Mouse (Mus musculus): ENCODE measurements at regions not wholly inside any gene's neighbourhood (a gene's known extent, or its start where the extent isn't known, plus 50 kb on each side); places are given as distances from the start of the nearest gene placed in this dataset.

GRCm38 (mm10) chr9:112841473-112841872, 605.7 kb upstream of the Arpp21 start:
- peak in 1 of 2 experiments; percentile 20 for DNase-seq

GRCm38 (mm10) chr9:112839071-112839793, 603.5 kb upstream of the Arpp21 start:
- no peak for DNase-seq

- no peak for DNase-seq
These were observed 601.8 kb upstream of the Arpp21 start for GRCm38 (mm10) chr9:112837563-112837962.

GRCm38 (mm10) chr9:112834441-112835245, 598.9 kb upstream of the Arpp21 start:
- peak; percentile 71 to 78 for DNase-seq

- DNase-seq, result peak; percentile 56 to 62
These were observed 595.4 kb upstream of the Arpp21 start for GRCm38 (mm10) chr9:112831102-112831501.

- DNase-seq, result no peak
These were observed 592.9 kb upstream of the Arpp21 start for GRCm38 (mm10) chr9:112828602-112829001.

- DNase-seq, result peak; percentile 54 to 63
These were observed 590.9 kb upstream of the Arpp21 start for GRCm38 (mm10) chr9:112826592-112826991.

- DNase-seq, result no peak
These were observed 586.2 kb upstream of the Arpp21 start for GRCm38 (mm10) chr9:112821940-112822339.

GRCm38 (mm10) chr9:112811946-112812345, 576.2 kb upstream of the Arpp21 start:
- DNase-seq, result no peak

- no peak for DNase-seq
These were observed 564.0 kb upstream of the Arpp21 start for GRCm38 (mm10) chr9:112799583-112800220.

- no peak for DNase-seq
These were observed 557.8 kb upstream of the Arpp21 start for GRCm38 (mm10) chr9:112793537-112793936.

- no peak for DNase-seq
These were observed 536.2 kb upstream of the Arpp21 start for GRCm38 (mm10) chr9:112771981-112772380.

- DNase-seq, result no peak
These were observed 508.9 kb upstream of the Arpp21 start for GRCm38 (mm10) chr9:112744616-112745015.

- DNase-seq, result no peak
These were observed 508.3 kb upstream of the Arpp21 start for GRCm38 (mm10) chr9:112743871-112744590.

- DNase-seq, result no peak
These were observed 500.0 kb upstream of the Arpp21 start for GRCm38 (mm10) chr9:112735761-112736160.

- peak; percentile 20 to 27 for DNase-seq
These were observed 489.8 kb upstream of the Arpp21 start for GRCm38 (mm10) chr9:112725523-112725922.

- no peak for DNase-seq
These were observed 489.4 kb upstream of the Arpp21 start for GRCm38 (mm10) chr9:112725103-112725502.

GRCm38 (mm10) chr9:112723346-112723745, 487.6 kb upstream of the Arpp21 start:
- peak; percentile 26 to 28 for DNase-seq

GRCm38 (mm10) chr9:112722501-112722900, 486.8 kb upstream of the Arpp21 start:
- DNase-seq, result peak; percentile 71 to 74

- DNase-seq, result no peak
These were observed 479.5 kb upstream of the Arpp21 start for GRCm38 (mm10) chr9:112715197-112715762.

- no peak for DNase-seq
These were observed 443.1 kb upstream of the Arpp21 start for GRCm38 (mm10) chr9:112678866-112679265.

- no peak for DNase-seq
These were observed 439.5 kb upstream of the Arpp21 start for GRCm38 (mm10) chr9:112675232-112675631.
